Mouse (Mus musculus) urinary bladder, postnatal 25 days (tissue): ENCODE data around the gene Trp73.

Source experiments
- DNase-seq: peaks from one replicate; pipeline ENCODE4 v3.0.0; 2022; ENCODE audit warnings: low spot score

Gene Trp73

DNA sequence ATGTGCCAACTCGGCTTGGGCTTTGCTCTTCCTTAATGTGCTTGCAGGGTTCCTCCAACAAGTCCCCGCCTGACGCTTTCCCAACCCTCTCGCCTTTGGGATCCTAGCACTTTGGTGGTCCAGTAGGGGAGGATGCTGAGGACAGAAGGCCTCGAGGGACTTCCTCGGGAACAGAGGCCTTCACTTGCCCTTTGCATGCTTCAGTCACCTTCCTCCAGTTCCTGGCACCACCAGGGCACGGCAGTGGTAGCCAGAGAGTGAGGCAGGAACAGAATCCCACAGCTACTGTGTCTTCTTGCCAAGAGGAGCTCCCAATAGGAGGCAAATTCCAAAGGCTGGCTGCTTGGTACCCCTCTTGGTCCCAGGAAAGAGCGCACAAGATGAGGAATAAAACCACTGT, 36.6 kb downstream of the Trp73 start:
- DNase-seq = no peak

DNA sequence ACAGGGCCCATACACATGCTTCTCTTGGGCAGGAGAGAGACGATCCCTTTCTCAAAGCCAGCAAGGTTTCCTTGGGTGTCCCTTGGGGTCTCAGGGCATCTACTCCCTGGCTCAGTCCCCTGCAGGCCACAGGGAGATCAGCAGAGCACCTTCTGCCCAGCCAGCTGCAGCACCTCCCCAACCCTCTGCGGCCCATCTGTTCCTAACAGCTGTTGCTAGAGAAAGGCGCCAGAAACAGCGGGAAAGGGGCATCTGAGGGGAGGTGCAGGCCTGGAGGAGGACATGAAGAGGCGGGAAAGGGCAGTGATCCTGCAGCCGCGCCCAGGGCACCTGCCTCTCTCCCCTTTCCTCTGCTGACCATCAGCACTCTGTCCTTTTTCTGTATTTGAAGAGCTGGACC, 40.6 kb downstream of the Trp73 start:
- no peak for DNase-seq

GRCm38 (mm10) chr4:154096111-154096510, 43.9 kb downstream of the Trp73 start:
- DNase-seq = no peak

DNA sequence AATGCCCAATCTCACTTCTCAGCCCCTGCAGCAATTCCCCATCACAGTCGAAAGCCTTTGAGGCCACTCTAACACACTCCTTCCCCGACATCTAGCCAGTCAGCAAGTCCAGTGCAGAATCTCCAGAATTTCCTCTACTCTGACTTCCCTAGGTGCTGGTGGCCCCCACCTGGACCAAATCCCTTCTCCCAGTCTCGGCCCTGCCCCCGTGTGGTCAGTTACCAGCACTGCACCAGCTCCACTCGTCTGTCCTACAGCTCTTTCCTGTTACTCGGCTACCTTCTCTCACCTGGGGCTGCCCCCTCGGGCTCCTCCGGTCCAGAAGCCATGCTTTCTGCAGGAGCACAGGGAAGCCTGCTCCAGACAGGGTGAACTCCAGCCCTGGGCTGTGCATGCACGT, 46.8 kb downstream of the Trp73 start:
- peak; percentile 42 for DNase-seq

DNA sequence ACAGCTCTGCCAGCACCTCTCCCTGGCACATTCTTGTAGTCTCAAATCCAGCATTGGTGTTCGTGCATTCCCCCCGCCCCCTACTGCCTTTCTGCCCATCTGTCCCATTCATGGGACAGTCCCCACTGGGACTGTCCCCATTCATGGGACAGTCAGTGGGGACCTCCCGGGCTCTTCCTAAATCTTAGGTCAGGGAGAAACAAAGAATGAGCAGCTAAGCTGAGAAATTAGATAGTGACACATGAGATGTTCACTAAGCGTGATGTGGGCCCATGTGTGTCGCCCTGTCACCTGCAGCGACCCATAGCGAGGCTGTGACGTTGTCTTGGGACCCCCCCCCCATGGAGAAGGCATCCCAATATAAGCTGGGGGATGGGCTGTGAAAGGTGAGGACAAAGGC, 48.7 kb downstream of the Trp73 start:
- no peak for DNase-seq

DNA sequence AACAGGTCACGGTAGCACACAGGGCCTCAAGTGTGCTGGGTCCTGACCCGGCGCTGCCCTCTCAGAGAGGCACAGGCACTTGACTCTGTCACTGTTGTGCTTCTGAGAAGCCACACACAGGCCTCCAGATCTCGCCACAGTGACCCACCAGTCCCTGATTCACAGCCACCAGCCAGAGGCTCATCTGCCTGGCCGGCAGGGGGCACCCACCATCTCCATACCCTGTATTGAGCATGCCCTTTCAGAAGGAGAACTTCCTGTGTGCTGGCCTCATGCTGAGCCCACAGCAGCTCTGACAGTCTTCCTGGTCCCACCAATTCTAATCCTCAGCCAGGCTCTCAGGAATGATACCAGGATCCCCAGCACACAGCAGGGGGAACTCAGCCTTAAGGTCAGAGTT, 50.8 kb downstream of the Trp73 start:
- DNase-seq = no peak

GRCm38 (mm10) chr4:154086436-154086835, 53.6 kb downstream of the Trp73 start:
- no peak for DNase-seq

DNA sequence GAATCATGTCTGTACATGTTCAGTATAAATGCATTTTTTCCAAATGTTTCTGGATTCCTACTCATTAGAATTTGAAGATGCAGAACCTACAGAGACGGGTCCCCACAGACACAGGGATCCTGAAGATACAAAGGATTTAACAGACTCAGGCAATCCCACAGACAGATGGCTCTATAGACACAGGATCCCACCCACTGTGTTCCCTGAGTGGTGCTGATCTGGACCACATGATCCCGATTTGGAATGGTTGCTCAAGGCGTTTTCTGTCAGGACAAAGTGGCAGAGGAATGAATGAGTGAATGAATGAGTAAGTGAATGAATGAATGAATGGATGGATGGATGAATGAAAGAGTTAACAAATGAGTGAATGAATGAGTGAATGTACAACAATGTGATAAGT, 54.2 kb downstream of the Trp73 start:
- DNase-seq = no peak

DNA sequence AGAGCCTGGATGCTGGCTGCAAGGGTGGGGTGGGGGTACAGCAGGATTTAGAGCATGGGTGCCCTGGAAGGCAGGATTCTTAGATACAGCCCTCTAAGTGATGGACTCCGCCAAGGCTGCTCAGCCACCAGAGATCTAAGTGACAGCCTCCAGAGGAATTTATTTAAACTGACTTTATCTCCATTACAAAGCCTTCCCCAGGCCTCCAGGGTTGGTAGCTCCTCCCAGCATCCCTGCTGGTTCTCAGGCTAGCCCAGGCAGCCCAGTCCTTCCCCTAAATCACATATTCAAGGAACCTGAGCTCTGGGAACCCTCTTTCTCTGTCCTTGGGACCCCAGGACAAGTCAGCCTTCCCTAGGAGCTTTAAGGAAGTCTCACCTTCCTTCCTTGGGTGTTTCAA, 58.0 kb downstream of the Trp73 start:
- no peak for DNase-seq

DNA sequence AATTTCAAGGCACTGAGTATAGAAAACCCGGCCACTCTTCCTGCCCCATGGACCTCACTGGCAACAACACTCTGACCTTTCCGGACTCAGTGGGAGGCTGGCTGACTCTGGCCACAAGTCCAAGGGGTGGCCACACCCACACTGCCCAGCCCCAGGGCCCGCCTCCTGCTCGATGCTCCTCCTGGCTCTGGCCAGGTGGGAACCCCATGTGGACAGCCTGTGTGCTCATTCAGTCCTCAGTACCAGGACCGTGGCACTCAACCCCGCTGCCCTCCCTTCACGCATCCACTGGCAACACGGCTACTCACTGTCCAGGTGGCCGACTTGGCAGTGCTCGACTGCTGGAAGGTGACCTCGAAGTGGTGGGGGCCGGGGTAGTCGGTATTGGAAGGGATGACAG, 59.0 kb downstream of the Trp73 start:
- DNase-seq = no peak

DNA sequence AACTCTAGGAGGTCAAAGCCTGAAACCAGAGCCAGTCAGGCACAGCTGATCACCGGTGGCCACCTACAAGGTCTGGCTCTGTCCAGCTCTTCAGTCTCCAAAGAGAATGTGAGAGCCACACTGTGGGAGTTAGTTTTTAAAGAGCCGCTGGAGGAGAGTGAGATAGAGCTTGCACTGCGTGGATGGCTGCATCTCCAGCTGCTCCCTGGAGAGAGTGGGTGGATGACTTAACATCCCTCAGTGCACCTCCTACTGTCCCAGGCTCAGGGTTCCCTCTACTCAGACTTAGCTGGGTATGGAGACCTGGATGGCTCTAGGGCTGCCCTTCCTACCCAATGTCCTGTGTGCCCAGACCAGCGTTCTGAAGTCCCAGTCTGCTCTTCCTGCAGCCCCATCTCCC, 59.8 kb downstream of the Trp73 start:
- DNase-seq = no peak

DNA sequence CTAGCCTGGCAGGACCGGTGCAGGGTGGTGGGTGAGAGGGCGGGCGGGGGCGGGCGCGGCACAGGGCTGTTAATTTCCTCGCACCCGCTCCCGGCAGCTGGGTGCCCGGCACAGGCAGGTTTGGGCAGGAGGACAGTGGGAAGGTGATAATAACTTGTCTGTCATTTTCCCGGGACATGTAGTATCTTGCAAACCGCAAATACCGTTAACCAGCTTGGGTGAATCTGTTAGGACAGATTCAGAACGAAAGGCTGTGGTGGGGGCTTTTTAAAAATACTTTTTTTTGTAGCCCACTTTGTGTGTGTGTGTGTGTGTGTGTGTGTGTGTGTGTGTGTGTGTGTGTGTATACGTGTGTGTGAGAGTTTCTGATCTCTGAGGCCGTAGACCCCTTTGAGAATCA, 68.1 kb downstream of the Trp73 start:
- DNase-seq = no peak

DNA sequence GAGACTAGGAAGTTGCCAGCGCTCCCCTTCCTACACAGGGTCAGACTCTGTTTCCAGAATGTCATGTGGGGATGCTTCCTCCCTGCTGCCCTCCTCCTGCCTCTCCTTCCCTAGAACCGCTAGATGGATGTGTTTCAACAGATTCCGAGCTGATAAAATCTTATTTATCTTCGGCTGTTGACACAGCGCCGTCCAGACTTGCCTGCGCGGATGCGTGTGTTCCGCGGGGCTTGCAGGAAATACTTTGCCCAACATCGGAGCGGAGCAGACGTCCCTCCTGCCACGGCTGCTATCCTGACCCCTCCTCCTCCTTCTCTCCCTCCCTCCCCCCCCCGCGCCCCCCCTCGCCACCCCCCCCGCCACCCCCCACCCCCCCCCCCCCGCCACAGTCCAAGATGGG, 68.5 kb downstream of the Trp73 start:
- DNase-seq = no peak

GRCm38 (mm10) chr4:154070896-154071295, 69.1 kb downstream of the Trp73 start:
- peak; percentile 30 for DNase-seq

- no peak for DNase-seq
Observed at GRCm38 (mm10) chr4:154064827-154065773, 74.9 kb downstream of the Trp73 start.

DNA sequence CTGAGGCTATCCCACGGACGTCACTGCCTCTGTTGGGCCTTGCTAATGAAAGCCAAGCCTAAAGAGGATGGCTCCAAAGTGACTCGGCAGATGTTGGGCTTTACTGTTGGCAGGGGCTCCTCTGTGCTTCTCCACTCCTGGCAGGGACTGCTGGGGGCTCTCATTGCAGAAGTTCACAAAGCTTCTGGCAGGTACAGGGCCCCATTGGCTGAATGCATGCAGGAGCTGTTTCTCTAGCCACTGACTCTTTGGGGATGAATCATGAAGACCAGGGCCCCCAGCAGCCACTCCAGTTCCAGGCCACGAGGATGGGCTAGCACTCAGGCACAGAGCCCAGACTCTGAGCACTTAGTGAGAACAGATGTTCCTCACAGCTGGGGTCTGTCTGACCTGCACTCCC, 82.3 kb downstream of the Trp73 start:
- no peak for DNase-seq

GRCm38 (mm10) chr4:154056661-154057060, 83.3 kb downstream of the Trp73 start:
- no peak for DNase-seq

- DNase-seq = no peak
Observed at GRCm38 (mm10) chr4:154056046-154056445, 84.0 kb downstream of the Trp73 start.

DNA sequence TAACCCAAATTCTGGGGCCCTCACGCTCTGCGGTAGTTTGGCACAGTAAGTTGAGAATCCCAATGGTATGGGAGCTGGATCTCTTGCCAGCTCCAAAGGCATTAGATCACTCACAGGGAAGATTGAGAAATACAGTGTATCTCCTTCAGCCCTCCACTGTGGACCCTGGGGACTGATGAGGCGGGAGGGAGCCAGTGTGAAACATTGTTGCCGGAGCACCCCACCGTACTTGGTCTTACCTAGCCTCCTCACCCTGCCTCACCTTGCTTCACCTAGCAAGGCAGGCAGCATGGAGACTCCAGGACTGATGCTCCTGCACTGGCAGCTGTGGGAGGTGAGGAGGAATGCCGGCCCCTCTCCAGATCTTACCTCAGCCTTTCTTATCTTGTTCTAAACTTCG, 84.5 kb downstream of the Trp73 start:
- no peak for DNase-seq

GRCm38 (mm10) chr4:154053065-154053464, 86.9 kb downstream of the Trp73 start:
- DNase-seq = no peak

- no peak for DNase-seq
Observed at GRCm38 (mm10) chr4:154051401-154051800, 88.6 kb downstream of the Trp73 start.

DNA sequence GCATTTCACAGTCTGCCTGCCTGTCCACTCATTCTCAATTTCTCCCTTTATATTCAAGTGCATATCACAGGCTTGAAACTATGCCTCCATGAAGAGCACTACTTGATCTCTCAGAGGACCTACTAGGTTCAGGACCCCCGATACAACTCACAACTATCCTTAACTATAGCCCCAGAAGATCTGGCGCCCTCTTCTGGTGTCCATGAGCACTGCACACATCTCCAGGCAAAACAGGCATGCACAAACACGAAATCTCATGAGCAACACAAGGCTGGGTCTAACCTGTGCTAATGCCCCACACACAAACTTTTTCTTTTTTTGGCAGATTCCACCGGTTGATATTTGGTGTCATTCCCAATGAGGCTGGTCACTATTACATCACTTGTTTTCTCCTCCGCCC, 94.2 kb downstream of the Trp73 start:
- no peak for DNase-seq

DNA sequence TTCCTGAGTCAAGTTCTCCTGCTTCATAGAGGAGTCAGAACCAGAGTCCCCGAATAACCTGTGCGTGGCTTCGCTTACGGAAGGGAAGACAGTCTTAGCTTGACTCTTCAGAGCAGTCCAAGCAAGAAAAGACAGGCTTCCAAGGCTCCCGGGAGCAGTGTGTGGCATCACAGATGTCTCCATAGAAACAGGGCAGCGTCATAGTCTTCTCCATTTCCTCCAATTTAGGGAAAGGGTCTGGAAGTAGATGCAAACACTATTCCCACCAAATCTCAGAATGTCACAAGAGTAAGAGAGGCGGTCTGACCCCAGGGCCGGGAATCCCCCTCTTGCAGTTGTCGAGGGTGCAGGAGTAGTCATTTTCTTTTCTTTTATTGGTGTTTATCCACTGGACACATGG, 97.4 kb downstream of the Trp73 start, which contains the start of gene Ccdc27:
Gene Ccdc27 (minus strand): TSS at position 101 of the 400 bp plus-strand sequence.
- DNase-seq = no peak

GRCm38 (mm10) chr4:154037123-154037522, 102.9 kb downstream of the Trp73 start:
- DNase-seq = no peak
